Mouse (Mus musculus): ENCODE results near the gene Ntn4.

DNA sequence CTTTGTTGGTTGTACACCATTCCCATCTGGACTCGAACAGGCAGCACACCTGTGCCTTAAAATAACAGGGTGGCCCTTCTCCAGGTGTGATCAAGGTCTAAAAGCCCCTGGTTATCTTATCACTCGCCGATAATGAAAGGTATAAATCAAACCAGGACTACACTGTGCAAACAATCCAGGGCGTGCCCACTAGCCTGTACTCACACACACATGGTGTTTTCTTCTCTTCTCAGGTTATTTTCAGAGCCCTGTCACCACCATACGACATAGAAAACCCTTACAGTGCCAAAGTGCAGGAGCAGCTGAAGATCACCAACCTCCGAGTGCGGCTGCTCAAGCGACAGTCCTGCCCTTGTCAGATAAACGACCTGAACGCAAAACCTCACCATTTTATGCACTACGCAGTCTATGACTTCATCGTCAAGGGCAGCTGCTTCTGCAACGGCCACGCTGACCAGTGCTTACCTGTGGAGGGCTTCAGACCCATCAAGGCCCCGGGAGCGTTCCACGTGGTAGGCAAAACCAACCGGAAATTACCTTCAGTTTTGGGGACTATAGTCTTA is 41.8 kb downstream of the Ntn4 start:
- TF ChIP-seq CTCF (IDR thresholded peaks at IDR 0.05; ENCODE audit: low read depth, low read length) (no peak), GATA1 (IDR thresholded peaks at IDR 0.05; ENCODE audit: borderline replicate concordance, low read length) (no peak), TAL1 (conservative IDR thresholded peaks at IDR 0.05; ENCODE audit: low read depth, low read length) (no peak)
